Mouse (Mus musculus): ENCODE data around the gene Tnni3k. TPM values are rescaled to one million over a fixed set of nuclear protein-coding genes. Genes with fewer than 3 reads are reported as not detected.
A peak's percentile ranks its signal among the peaks of the same experiment; 100 is the strongest.

The Tnni3k gene
- polyA plus RNA-seq, 1 experiment from 2014 or later, result not detected

DNA sequence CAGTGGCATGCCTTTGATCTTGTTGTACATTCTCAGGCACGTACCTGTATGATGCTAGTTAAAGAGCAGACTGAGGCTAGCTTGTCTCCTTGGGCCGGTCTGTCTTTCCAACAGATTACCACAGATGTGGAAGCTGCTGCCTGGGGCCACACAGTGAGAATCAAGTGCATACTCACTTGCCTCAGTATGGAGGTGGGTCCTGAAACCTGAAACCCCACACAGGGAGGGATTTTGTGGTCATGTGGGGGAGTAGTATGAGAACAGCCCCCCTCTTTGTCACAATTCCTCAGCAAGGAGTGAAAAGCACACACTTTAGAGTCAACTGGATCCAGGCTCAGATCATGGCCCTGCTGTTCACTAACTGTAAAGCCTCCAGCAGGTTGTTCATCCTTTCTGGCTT, 239.6 kb downstream of the Tnni3k start:
- Histone ChIP-seq H3K4me3 (ENCODE audit: low read depth, low read length) (no peak overlapping the region), H3K9ac (replicated peaks; ENCODE audit: low read depth, low read length) (no peak overlapping the region), H3K36me3 (ENCODE audit: control insufficient read depth, insufficient read depth, low read length) (no peaks in the 10 kb centered on the region), H3K9me3 (ENCODE audit: control insufficient read depth, low read depth, low read length) (no peaks in the 10 kb centered on the region), H3K4me1 (ENCODE audit: control insufficient read depth, insufficient read depth, low read length) (no peaks in the 10 kb centered on the region), H3K27me3 (ENCODE audit: control insufficient read depth, insufficient read depth, low read length) (peaks cover 3% of the 10 kb centered on the region; the same call in 1 of the 2 replicates), H3K4me2 (replicated peaks; ENCODE audit: low read depth, low read length) (no peak overlapping the region), H3K27ac (ENCODE audit: low read length) (no peak overlapping the region)
- no peak for ATAC-seq (ENCODE audit: insufficient number of reproducible peaks, insufficient read depth, low FRiP score, low read depth)
- WGBS, result 40% methylated on average over 2 of the region's 2 CpGs

DNA sequence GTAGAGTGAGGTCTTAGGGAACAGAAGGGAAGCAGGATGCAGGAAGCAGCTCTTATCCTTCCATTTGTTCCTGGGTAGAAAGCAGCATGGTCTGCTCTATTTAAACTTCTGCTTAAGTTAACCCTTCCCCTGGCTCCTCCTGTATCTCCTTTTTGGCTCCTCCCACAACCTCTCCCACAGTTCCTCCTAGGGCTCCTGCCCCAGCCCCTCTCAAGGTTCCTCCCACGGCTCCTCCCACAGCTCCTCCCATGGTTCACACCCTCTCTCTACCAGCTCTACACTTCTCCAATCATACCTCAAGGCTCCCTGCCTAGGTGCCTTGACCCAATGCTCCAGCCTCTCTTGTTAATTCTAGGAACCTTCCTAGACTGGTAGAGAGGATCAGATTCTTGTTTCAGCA, 242.3 kb downstream of the Tnni3k start:
- no peak overlapping the region for H3K27ac ChIP-seq (ENCODE audit: low read length)
- no peak overlapping the region for H3K9ac ChIP-seq (replicated peaks; ENCODE audit: low read depth, low read length)
- no peaks in the 10 kb centered on the region for H3K4me1 ChIP-seq (ENCODE audit: control insufficient read depth, insufficient read depth, low read length)
- H3K9me3 ChIP-seq (ENCODE audit: control insufficient read depth, low read depth, low read length), result no peaks in the 10 kb centered on the region
- H3K27me3 ChIP-seq (ENCODE audit: control insufficient read depth, insufficient read depth, low read length), result peaks cover 3% of the 10 kb centered on the region; the same call in 1 of the 2 replicates
- 33% methylated on average over 1 of the region's 1 CpGs for WGBS
- no peak for ATAC-seq (ENCODE audit: insufficient number of reproducible peaks, insufficient read depth, low FRiP score, low read depth)
- no peak overlapping the region for H3K4me3 ChIP-seq (ENCODE audit: low read depth, low read length)
- H3K4me2 ChIP-seq (replicated peaks; ENCODE audit: low read depth, low read length), result no peak overlapping the region
- H3K36me3 ChIP-seq (ENCODE audit: control insufficient read depth, insufficient read depth, low read length), result no peaks in the 10 kb centered on the region

DNA sequence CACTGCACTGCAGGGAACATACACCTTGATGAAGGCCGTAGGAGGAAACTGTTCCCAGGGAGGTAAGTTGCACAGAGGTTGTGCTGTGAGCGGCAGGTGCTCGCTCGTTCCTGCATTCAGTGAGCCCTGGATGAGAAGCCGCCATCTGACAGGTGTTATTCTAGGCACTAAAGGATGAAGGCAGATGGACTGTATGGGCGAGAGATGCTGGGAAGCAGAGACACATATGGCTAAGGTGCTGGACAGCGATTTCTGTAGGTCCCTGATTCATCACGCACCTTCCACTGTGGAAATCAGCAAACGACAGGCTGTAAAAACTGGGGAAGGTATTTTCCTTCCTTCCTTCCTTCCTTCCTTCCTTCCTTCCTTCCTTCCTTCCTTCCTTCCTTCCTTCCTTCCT, 243.4 kb downstream of the Tnni3k start:
- Histone ChIP-seq H3K27me3 (ENCODE audit: control insufficient read depth, insufficient read depth, low read length) (no peaks in the 10 kb centered on the region), H3K4me3 (ENCODE audit: low read depth, low read length) (no peak overlapping the region), H3K9ac (replicated peaks; ENCODE audit: low read depth, low read length) (no peak overlapping the region), H3K9me3 (ENCODE audit: control insufficient read depth, low read depth, low read length) (no peaks in the 10 kb centered on the region), H3K4me2 (replicated peaks; ENCODE audit: low read depth, low read length) (no peak overlapping the region), H3K27ac (ENCODE audit: low read length) (no peak overlapping the region), H3K4me1 (ENCODE audit: control insufficient read depth, insufficient read depth, low read length) (no peaks in the 10 kb centered on the region), H3K36me3 (ENCODE audit: control insufficient read depth, insufficient read depth, low read length) (no peaks in the 10 kb centered on the region)
- no peak for ATAC-seq (ENCODE audit: insufficient number of reproducible peaks, insufficient read depth, low FRiP score, low read depth)
- 53% methylated on average over 9 of the region's 9 CpGs for WGBS

DNA sequence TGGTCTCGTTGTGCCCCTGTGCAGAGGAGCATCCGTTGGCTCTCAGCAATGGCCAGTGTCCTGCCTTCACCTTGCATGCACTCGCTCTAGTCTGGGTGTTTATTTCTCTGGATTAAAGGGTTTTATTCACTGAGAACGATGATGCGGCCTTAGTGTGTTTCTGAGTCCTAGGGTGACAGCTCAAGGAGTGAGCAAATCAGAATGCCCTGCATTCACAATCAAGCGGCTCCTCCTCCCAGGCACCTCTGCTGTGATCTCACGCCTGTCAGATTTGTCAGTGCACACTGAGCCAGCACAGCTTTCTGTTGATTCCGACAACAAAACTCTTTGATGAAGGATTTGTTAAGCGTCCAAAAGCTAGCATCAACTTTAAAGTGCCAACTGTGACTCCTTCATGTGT, 243.9 kb downstream of the Tnni3k start:
- Histone ChIP-seq H3K4me2 (replicated peaks; ENCODE audit: low read depth, low read length) (no peak overlapping the region), H3K9ac (replicated peaks; ENCODE audit: low read depth, low read length) (no peak overlapping the region), H3K4me3 (ENCODE audit: low read depth, low read length) (no peak overlapping the region), H3K27ac (ENCODE audit: low read length) (no peak overlapping the region), H3K36me3 (ENCODE audit: control insufficient read depth, insufficient read depth, low read length) (no peaks in the 10 kb centered on the region), H3K27me3 (ENCODE audit: control insufficient read depth, insufficient read depth, low read length) (no peaks in the 10 kb centered on the region), H3K9me3 (ENCODE audit: control insufficient read depth, low read depth, low read length) (no peaks in the 10 kb centered on the region), H3K4me1 (ENCODE audit: control insufficient read depth, insufficient read depth, low read length) (0 out of 2 replicates have a peak, but pooled peaks cover 4% of the 10 kb centered on the region)
- WGBS, result 20% methylated on average over 9 of the region's 9 CpGs
- ATAC-seq (ENCODE audit: insufficient number of reproducible peaks, insufficient read depth, low FRiP score, low read depth), result no peak

DNA sequence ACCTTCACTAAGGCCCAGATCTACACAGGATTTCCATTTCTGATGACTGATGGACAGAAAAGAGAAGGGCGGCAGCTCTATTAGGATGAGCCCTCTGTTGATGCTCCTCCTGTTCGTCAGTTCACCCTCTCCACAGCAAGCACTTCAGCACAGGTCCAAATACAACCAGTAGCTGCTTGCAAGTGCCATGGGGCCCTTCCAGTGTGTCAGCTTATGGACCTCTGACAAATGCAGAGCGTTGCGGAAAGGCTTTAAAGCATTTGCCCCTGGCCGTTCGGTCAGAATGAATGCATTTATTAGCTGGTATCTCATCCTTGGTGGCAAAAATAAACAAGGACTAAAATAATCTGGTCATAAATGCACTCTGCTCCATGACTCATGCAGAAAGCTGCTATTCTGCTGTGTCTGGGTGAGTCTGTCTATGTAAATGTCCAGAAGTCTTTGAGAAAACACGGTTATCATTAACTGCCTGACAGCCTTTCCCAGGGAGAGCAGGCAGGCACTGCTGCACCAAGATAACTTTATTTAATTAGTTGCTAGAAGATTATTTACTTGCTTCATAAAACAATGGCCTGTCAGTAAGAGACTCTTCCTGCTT, 244.8 kb downstream of the Tnni3k start:
- H3K4me2 ChIP-seq (replicated peaks; ENCODE audit: low read depth, low read length), result no peak overlapping the region
- no peak overlapping the region for H3K4me3 ChIP-seq (ENCODE audit: low read depth, low read length)
- H3K27me3 ChIP-seq (ENCODE audit: control insufficient read depth, insufficient read depth, low read length), result no peaks in the 10 kb centered on the region
- H3K36me3 ChIP-seq (ENCODE audit: control insufficient read depth, insufficient read depth, low read length), result no peaks in the 10 kb centered on the region
- H3K27ac ChIP-seq (ENCODE audit: low read length), result no peak overlapping the region
- no peak; the same call in 1 of the 2 replicates for ATAC-seq (ENCODE audit: insufficient number of reproducible peaks, insufficient read depth, low FRiP score, low read depth)
- H3K9ac ChIP-seq (replicated peaks; ENCODE audit: low read depth, low read length), result no peak overlapping the region
- H3K9me3 ChIP-seq (ENCODE audit: control insufficient read depth, low read depth, low read length), result no peaks in the 10 kb centered on the region
- 38% methylated on average over 7 of the region's 7 CpGs for WGBS
- H3K4me1 ChIP-seq (ENCODE audit: control insufficient read depth, insufficient read depth, low read length), result 0 out of 2 replicates have a peak, but pooled peaks cover 4% of the 10 kb centered on the region

DNA sequence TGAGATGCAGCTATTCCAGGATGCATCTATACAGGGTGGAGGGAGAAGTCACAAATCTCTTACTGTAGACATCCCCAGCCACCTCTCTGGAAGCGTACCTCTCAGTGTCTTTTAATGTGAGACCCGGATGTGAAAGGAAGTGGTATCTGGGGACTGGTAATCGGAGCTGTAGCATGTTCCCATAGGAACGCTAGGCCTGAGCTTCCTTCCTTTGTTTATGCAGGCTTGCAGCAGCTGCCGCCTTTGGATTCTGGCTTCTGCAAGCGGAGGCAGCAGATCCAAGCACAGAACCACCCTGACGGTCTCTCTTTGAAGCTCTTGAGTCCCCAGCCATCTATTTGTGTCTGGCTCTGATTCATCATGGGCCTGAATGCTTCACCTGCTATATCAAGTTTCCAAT, 248.6 kb downstream of the Tnni3k start:
- H3K9me3 ChIP-seq (ENCODE audit: control insufficient read depth, low read depth, low read length), result no peaks in the 10 kb centered on the region
- WGBS, result 22% methylated on average over 7 of the region's 7 CpGs
- H3K36me3 ChIP-seq (ENCODE audit: control insufficient read depth, insufficient read depth, low read length), result no peaks in the 10 kb centered on the region
- no peak for ATAC-seq (ENCODE audit: insufficient number of reproducible peaks, insufficient read depth, low FRiP score, low read depth)
- no peaks in the 10 kb centered on the region for H3K27me3 ChIP-seq (ENCODE audit: control insufficient read depth, insufficient read depth, low read length)
- H3K4me3 ChIP-seq (ENCODE audit: low read depth, low read length), result no peak overlapping the region
- 0 out of 2 replicates have a peak, but pooled peaks cover 4% of the 10 kb centered on the region for H3K4me1 ChIP-seq (ENCODE audit: control insufficient read depth, insufficient read depth, low read length)
- H3K4me2 ChIP-seq (replicated peaks; ENCODE audit: low read depth, low read length), result no peak overlapping the region
- no peak overlapping the region for H3K9ac ChIP-seq (replicated peaks; ENCODE audit: low read depth, low read length)
- no peak overlapping the region for H3K27ac ChIP-seq (ENCODE audit: low read length)

DNA sequence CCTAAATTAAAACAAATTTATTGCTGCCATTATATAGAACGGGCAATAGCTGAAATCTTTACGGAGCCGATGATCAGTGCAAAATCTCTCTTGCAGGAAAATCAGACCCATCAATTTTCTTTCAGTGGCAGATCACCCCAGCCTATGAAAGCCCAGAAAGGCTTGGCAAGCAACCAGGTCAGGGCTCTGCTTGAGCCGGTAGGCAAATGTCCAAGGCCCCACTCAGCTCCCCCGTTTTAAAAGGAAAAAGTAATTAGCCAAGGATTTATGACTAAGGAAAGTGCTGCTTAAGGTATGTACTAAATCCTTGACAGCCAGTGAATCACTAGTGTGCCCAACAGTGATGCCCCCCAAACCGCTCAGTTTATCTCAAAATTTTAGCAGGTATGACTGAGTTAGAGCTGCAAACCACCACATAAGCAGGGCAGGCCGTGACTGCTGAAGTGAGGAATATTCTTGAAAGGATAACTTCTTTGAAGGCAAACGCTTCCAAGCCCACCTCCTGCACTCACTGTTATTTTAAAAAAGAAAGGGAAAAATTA, 254.2 kb downstream of the Tnni3k start:
- 50% methylated on average over 8 of the region's 8 CpGs for WGBS
- ATAC-seq (ENCODE audit: insufficient number of reproducible peaks, insufficient read depth, low FRiP score, low read depth), result 0 out of 2 replicates have a peak, but pooled peaks have one; percentile 23
- H3K4me1 ChIP-seq (ENCODE audit: control insufficient read depth, insufficient read depth, low read length), result no peaks in the 10 kb centered on the region
- no peak overlapping the region for H3K4me3 ChIP-seq (ENCODE audit: low read depth, low read length)
- no peak overlapping the region for H3K27ac ChIP-seq (ENCODE audit: low read length)
- H3K27me3 ChIP-seq (ENCODE audit: control insufficient read depth, insufficient read depth, low read length), result no peaks in the 10 kb centered on the region
- no peaks in the 10 kb centered on the region for H3K9me3 ChIP-seq (ENCODE audit: control insufficient read depth, low read depth, low read length)
- no peak overlapping the region for H3K4me2 ChIP-seq (replicated peaks; ENCODE audit: low read depth, low read length)
- H3K36me3 ChIP-seq (ENCODE audit: control insufficient read depth, insufficient read depth, low read length), result no peaks in the 10 kb centered on the region
- H3K9ac ChIP-seq (replicated peaks; ENCODE audit: low read depth, low read length), result no peak overlapping the region

DNA sequence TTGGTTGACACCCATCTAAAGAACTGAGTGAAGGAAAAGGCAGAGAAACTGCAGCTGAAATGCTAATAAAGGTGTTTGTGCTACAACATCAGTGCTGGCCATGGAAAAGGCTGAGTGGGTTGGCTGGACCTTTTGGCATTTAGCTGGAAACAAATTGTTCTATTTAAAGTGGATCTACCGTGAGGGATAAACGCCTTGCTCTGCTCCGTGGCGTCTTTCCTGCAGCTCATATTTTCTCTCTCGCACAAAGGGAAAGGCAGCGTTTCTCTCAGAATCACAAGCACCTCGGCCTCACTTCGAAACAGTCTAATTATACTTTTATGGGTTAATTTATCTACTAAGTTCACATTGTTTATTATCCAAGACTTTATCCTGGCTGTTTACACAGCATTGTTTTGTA, 254.8 kb downstream of the Tnni3k start:
- Histone ChIP-seq H3K36me3 (ENCODE audit: control insufficient read depth, insufficient read depth, low read length) (no peaks in the 10 kb centered on the region), H3K4me1 (ENCODE audit: control insufficient read depth, insufficient read depth, low read length) (no peaks in the 10 kb centered on the region), H3K4me3 (ENCODE audit: low read depth, low read length) (no peak overlapping the region), H3K27me3 (ENCODE audit: control insufficient read depth, insufficient read depth, low read length) (no peaks in the 10 kb centered on the region), H3K9ac (replicated peaks; ENCODE audit: low read depth, low read length) (no peak overlapping the region), H3K4me2 (replicated peaks; ENCODE audit: low read depth, low read length) (no peak overlapping the region), H3K9me3 (ENCODE audit: control insufficient read depth, low read depth, low read length) (no peaks in the 10 kb centered on the region), H3K27ac (ENCODE audit: low read length) (no peak overlapping the region)
- 45% methylated on average over 8 of the region's 8 CpGs for WGBS
- ATAC-seq (ENCODE audit: insufficient number of reproducible peaks, insufficient read depth, low FRiP score, low read depth), result no peak

DNA sequence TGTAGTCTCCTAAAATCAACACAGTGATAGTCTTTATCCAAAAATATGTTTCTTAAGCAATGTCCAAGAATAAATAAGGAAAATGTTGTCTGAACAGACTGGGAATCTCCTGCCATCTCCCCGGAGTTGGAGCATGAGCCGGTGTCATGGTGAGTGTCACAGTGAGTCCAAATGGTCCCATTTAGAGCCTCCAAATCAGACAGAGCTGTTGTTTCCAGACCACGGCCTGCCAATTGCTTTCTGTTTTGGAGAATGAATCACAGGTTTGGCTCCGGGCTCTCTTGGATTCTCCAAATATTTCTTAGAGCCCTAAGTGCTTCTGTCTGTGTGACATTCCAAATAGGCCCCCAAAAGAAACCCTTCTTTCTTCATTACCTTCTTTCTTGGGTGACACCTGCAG, 256.4 kb downstream of the Tnni3k start:
- H3K4me2 ChIP-seq (replicated peaks; ENCODE audit: low read depth, low read length), result no peak overlapping the region
- H3K27ac ChIP-seq (ENCODE audit: low read length), result no peak overlapping the region
- no peak overlapping the region for H3K4me3 ChIP-seq (ENCODE audit: low read depth, low read length)
- H3K4me1 ChIP-seq (ENCODE audit: control insufficient read depth, insufficient read depth, low read length), result no peaks in the 10 kb centered on the region
- ATAC-seq (ENCODE audit: insufficient number of reproducible peaks, insufficient read depth, low FRiP score, low read depth), result no peak
- no peaks in the 10 kb centered on the region for H3K9me3 ChIP-seq (ENCODE audit: control insufficient read depth, low read depth, low read length)
- H3K27me3 ChIP-seq (ENCODE audit: control insufficient read depth, insufficient read depth, low read length), result no peaks in the 10 kb centered on the region
- H3K36me3 ChIP-seq (ENCODE audit: control insufficient read depth, insufficient read depth, low read length), result no peaks in the 10 kb centered on the region
- H3K9ac ChIP-seq (replicated peaks; ENCODE audit: low read depth, low read length), result no peak overlapping the region
- 82% methylated on average over 4 of the region's 4 CpGs for WGBS

Data from stomach, embryonic 14.5 days (tissue).